In genomic region chr2:132039894-132040293, GRCm38 (mm10) we compare ENCODE assay signal across 18 mouse cellular contexts. TPM values are rescaled to one million over a fixed set of nuclear protein-coding genes. Genes with fewer than 3 reads are reported as not detected.
DNase-seq lines count a peak whose midpoint lies in the region; ATAC-seq lines count a peak whose summit lies in the region.
"Had no signal": no experiment of that assay in that cellular context is flagged by ENCODE, and none has a peak within 500 bp of the region (broad histone marks: within the 10 kb centered on the region; RNA-seq: fewer than 3 reads in every experiment).

No protein-coding gene starts in this region.

- no peak overlapping the region for H3K4me2 ChIP-seq in forebrain, embryonic 13.5 days
- H3K4me2 ChIP-seq: stomach, embryonic 15.5 days had no signal

- H3K4me3 ChIP-seq in forebrain, embryonic 13.5 days: no peak overlapping the region
- H3K4me3 ChIP-seq: embryonic facial prominence, embryonic 10.5 days; heart, embryonic 10.5 days; stomach, embryonic 15.5 days had no signal

- peaks cover 6% of the 10 kb centered on the region; the same call in 1 of the 2 replicates for H3K4me1 ChIP-seq in forebrain, embryonic 13.5 days

- no peak overlapping the region for H3K27ac ChIP-seq in forebrain, embryonic 13.5 days
- H3K27ac ChIP-seq: embryonic facial prominence, embryonic 10.5 days; heart, embryonic 10.5 days; hindbrain, postnatal 0 days; stomach, embryonic 15.5 days had no signal

- peak; percentile 62 for ATAC-seq in activated CD4-positive, CD25-positive, alpha-beta regulatory T cell, adult 4 months
- peak; percentile 56 for ATAC-seq in megakaryocyte progenitor cell, adult 5-6 weeks (replicated peaks; ENCODE audit: poor library complexity)
- no peak for ATAC-seq in forebrain, embryonic 13.5 days
- ATAC-seq: hindbrain, postnatal 0 days had no signal

- H3K9ac ChIP-seq in forebrain, embryonic 13.5 days: no peak overlapping the region
- H3K9ac ChIP-seq: stomach, embryonic 15.5 days had no signal

- WGBS in forebrain, embryonic 13.5 days: 79% methylated on average over 7 of the region's 7 CpGs

- no peaks in the 10 kb centered on the region for H3K9me3 ChIP-seq in forebrain, embryonic 13.5 days (replicated peaks)
- H3K9me3 ChIP-seq: embryonic facial prominence, embryonic 10.5 days; heart, embryonic 10.5 days; stomach, embryonic 15.5 days had no signal

- no peaks in the 10 kb centered on the region for H3K36me3 ChIP-seq in forebrain, embryonic 13.5 days (ENCODE audit: poor library complexity, severe bottlenecking)
- H3K36me3 ChIP-seq: embryonic facial prominence, embryonic 10.5 days; heart, embryonic 10.5 days; stomach, embryonic 15.5 days had no signal

- DNase-seq in spleen, postnatal 36 days (ENCODE audit: low spot score in 2 of 2): peak; percentile 64 to 66
- no peak for DNase-seq in spleen, postnatal 14 days (ENCODE audit: low spot score in 2 of 2)
- peak; percentile 53 for DNase-seq in thymus, postnatal 4 days
- no peak for DNase-seq in embryo, embryonic 9.5 days (ENCODE audit: extremely low spot score)
- no peak for DNase-seq in urinary bladder, postnatal 10 days (ENCODE audit: low spot score)
- DNase-seq: adrenal gland, postnatal 10 days; cerebellum, postnatal 10 days; heart, postnatal 36 days; kidney, postnatal 10 days; layer of hippocampus, adult 9-11 months; right cerebral cortex, postnatal 25 days had no signal

- H3K27me3 ChIP-seq in forebrain, embryonic 13.5 days: no peaks in the 10 kb centered on the region
- H3K27me3 ChIP-seq: stomach, embryonic 15.5 days had no signal

RNA-seq across cellular contexts. Expression of gene Rassf2, which starts 9.8 kb away (rescaled TPM):
- 10 to 100 TPM; 59.8 to 83.1 TPM for polyA plus RNA-seq in activated CD4-positive, CD25-positive, alpha-beta regulatory T cell, adult 4 months (2017; shearing (Covaris generic))
- 32.9 and 42.8 TPM in 2 replicates for total RNA-seq in megakaryocyte progenitor cell, adult 5-6 weeks (2015)
- total RNA-seq in megakaryocyte progenitor cell, adult 5-6 weeks (2017): 65.5 and 71.5 TPM in 2 replicates
- polyA plus RNA-seq in forebrain, embryonic 13.5 days (2015; fragmentation: Nextera tagmentation; extraction: Ambion mirVana): 21.1 and 22.1 TPM in 2 replicates

Comparison
In these comparisons a context has a peak if more than half of its experiments do, and no peak if none do; other contexts are left out.
1. DNase-seq: peak in spleen, postnatal 36 days (2 of 2) and thymus, postnatal 4 days (single experiment); none in spleen, postnatal 14 days (0 of 2), embryo, embryonic 9.5 days (single experiment) and urinary bladder, postnatal 10 days (single experiment).